Mouse (Mus musculus) liver, embryonic 11.5 days (tissue): ENCODE data around the gene Sephs2. TPM values are rescaled to one million over a fixed set of nuclear protein-coding genes. Genes with fewer than 3 reads are reported as not detected.

Experiments
- ATAC-seq: fragments of 200-750 bp; cut with Nextera tagmentation; replicated peaks from 2 replicates; pipeline ENCODE4 v1.8.0; 2017; ENCODE audit warnings: moderate number of reproducible peaks, mild to moderate bottlenecking, moderate TSS enrichment, moderate library complexity; ENCODE audit not compliant: low FRiP score
- DNase-seq: peaks from one replicate; pipeline ENCODE4 v3.0.0-alpha.2; 2017; ENCODE audit warnings: low spot score
- H3K27ac ChIP-seq: fragments of 300-500 bp; sonication (generic); 2 replicates; pipeline ENCODE4 v1.5.1; 2014; ENCODE audit warnings: mild to moderate bottlenecking, low read depth, low read length, control low read depth
- H3K27me3 ChIP-seq: fragments of 300-500 bp; sonication (generic); replicated peaks from 2 replicates; pipeline ENCODE4 v1.6.1; 2014; ENCODE audit warnings: low read length, mixed read lengths; ENCODE audit not compliant: control insufficient read depth, insufficient read depth
- H3K36me3 ChIP-seq: fragments of 300-500 bp; sonication (generic); 2 replicates; pipeline ENCODE4 v1.6.1; 2014; ENCODE audit warnings: mild to moderate bottlenecking, low read length, moderate library complexity, mixed read lengths; ENCODE audit not compliant: control insufficient read depth, insufficient read depth
- H3K4me1 ChIP-seq: fragments of 300-500 bp; sonication (generic); replicated peaks from 2 replicates; pipeline ENCODE4 v1.6.1; 2014; ENCODE audit warnings: low read length, mixed read lengths; ENCODE audit not compliant: control insufficient read depth, insufficient read depth
- H3K4me2 ChIP-seq: fragments of 300-500 bp; sonication (generic); 2 replicates; pipeline ENCODE4 v1.6.1; 2014; ENCODE audit warnings: mild to moderate bottlenecking, control low read depth, moderate library complexity
- H3K4me3 ChIP-seq: fragments of 300-500 bp; sonication (generic); 2 replicates; pipeline ENCODE4 v1.5.1; 2014; ENCODE audit warnings: low read depth, low read length, control low read depth
- H3K9ac ChIP-seq: fragments of 300-500 bp; sonication (generic); 2 replicates; pipeline ENCODE4 v1.6.1; 2014; ENCODE audit warnings: low read depth, low read length, control low read depth
- H3K9me3 ChIP-seq: fragments of 300-500 bp; sonication (generic); 2 replicates; pipeline ENCODE4 v1.6.1; 2016; ENCODE audit warnings: low read length, inconsistent platforms, mixed read lengths; ENCODE audit not compliant: control insufficient read depth
- WGBS: fragments of 180-500 bp; shearing (Covaris S2); extraction: QIAGEN DNeasy Blood & Tissue Kit; methylation state at CpG from one replicate; pipeline ENCODE4 v1.1.7; 2014; 5-methylcytosine and 5-hydroxymethylcytosine counted together
- polyA plus RNA-seq: library from polyadenylated mRNA; unstranded; fragments of >200 nt; fragmentation: Nextera tagmentation; extraction: Ambion mirVana; gene quantifications from 2 replicates; pipeline ENCODE4 v1.2.1, GENCODE M21; 2014

Gene Sephs2
- polyA plus RNA-seq, 1 experiment from 2014 or later = 178 TPM

- ATAC-seq (no peak; the same call in 1 of the 2 replicates), DNase-seq (no peak)
- no peaks in the 10 kb centered on the region for H3K9me3 ChIP-seq
- peaks cover 27% of the 10 kb centered on the region for H3K4me1 ChIP-seq
- no peak overlapping the region for H3K4me3 ChIP-seq
- WGBS = 73% methylated on average over 6 of the region's 6 CpGs
- no peak overlapping the region for H3K27ac ChIP-seq
- no peaks in the 10 kb centered on the region for H3K27me3 ChIP-seq
- H3K4me2 ChIP-seq = no peak overlapping the region
- H3K9ac ChIP-seq = no peak overlapping the region
- H3K36me3 ChIP-seq = no peaks in the 10 kb centered on the region
These were observed 50.1 kb downstream of the Sephs2 start for GRCm38 (mm10) chr7:127223515-127224478.

GRCm38 (mm10) chr7:127223106-127223505 lies 50.7 kb downstream of the Sephs2 start:
- Histone ChIP-seq H3K36me3 (no peaks in the 10 kb centered on the region), H3K9me3 (no peaks in the 10 kb centered on the region), H3K4me2 (no peak overlapping the region), H3K4me3 (no peak overlapping the region), H3K9ac (no peak overlapping the region), H3K4me1 (peaks cover 33% of the 10 kb centered on the region), H3K27me3 (no peaks in the 10 kb centered on the region), H3K27ac (no peak overlapping the region)
- 91% methylated on average over 3 of the region's 3 CpGs for WGBS
- no peak for DNase-seq
- ATAC-seq = no peak

Other genes with a start within 250 kb of the Sephs2 start
- 90.8 and 98.8 TPM in 2 replicates for gene Maz, start 247.0 kb downstream of the Sephs2 start, polyA plus RNA-seq
- 152 and 170 TPM in 2 replicates for gene Kif22, start 231.6 kb downstream of the Sephs2 start, polyA plus RNA-seq
- not detected in 2 replicates for gene Zg16, start 186.7 kb downstream of the Sephs2 start, polyA plus RNA-seq
- gene AI467606, start 182.7 kb downstream of the Sephs2 start, polyA plus RNA-seq = 12.3 and 13.7 TPM in 2 replicates
- 43.8 and 44.2 TPM in 2 replicates for gene Qprt, start 151.8 kb downstream of the Sephs2 start, polyA plus RNA-seq
- 12.7 and 14.4 TPM in 2 replicates for gene Spn, start 136.2 kb downstream of the Sephs2 start, polyA plus RNA-seq
- gene Cd2bp2, start 78.0 kb downstream of the Sephs2 start, polyA plus RNA-seq = 50.3 and 59.5 TPM in 2 replicates
- 28.2 and 29.0 TPM in 2 replicates for gene Tbc1d10b, start 65.6 kb downstream of the Sephs2 start, polyA plus RNA-seq
- 31.5 and 33.6 TPM in 2 replicates for gene Mylpf, start 65.2 kb downstream of the Sephs2 start, polyA plus RNA-seq
- 17.2 TPM in 2 replicates for gene Zfp553, start 41.0 kb downstream of the Sephs2 start, polyA plus RNA-seq
- gene Sept1, start 40.9 kb downstream of the Sephs2 start, polyA plus RNA-seq = 14.9 and 17.5 TPM in 2 replicates
- gene Zfp771, start 29.8 kb downstream of the Sephs2 start, polyA plus RNA-seq = 45.9 and 47.3 TPM in 2 replicates
- gene Dctpp1, start 13.3 kb downstream of the Sephs2 start, polyA plus RNA-seq = 266 and 275 TPM in 2 replicates
- gene Itgal, start 22.2 kb upstream of the Sephs2 start, polyA plus RNA-seq = 6.2 and 6.5 TPM in 2 replicates
- 3.4 and 3.6 TPM in 2 replicates for gene Zfp768, start 71.5 kb upstream of the Sephs2 start, polyA plus RNA-seq
- 4.9 and 5.8 TPM in 2 replicates for gene Zfp747, start 102.0 kb upstream of the Sephs2 start, polyA plus RNA-seq
- 2.4 and 3.0 TPM in 2 replicates for gene 9130019O22Rik, start 113.1 kb upstream of the Sephs2 start, polyA plus RNA-seq
- gene E430018J23Rik, start 119.6 kb upstream of the Sephs2 start, polyA plus RNA-seq = 3.3 and 4.2 TPM in 2 replicates
- gene Zfp764, start 132.8 kb upstream of the Sephs2 start, polyA plus RNA-seq = 4.6 and 4.8 TPM in 2 replicates
- gene Zfp688, start 148.0 kb upstream of the Sephs2 start, polyA plus RNA-seq = 18.7 and 19.5 TPM in 2 replicates
- 4.5 and 5.3 TPM in 2 replicates for gene Zfp689, start 175.1 kb upstream of the Sephs2 start, polyA plus RNA-seq
- gene Prr14, start 185.6 kb upstream of the Sephs2 start, polyA plus RNA-seq = 39.0 and 40.6 TPM in 2 replicates
- 8.9 and 12.4 TPM in 2 replicates for gene Fbrs, start 205.1 kb upstream of the Sephs2 start, polyA plus RNA-seq
- 40.3 and 45.5 TPM in 2 replicates for gene Srcap, start 237.9 kb upstream of the Sephs2 start, polyA plus RNA-seq
- gene Gm42715, start 245.5 kb upstream of the Sephs2 start, polyA plus RNA-seq = 13.0 and 16.1 TPM in 2 replicates